Mouse (Mus musculus): ENCODE results near the gene Riiad1. TPM values are rescaled to one million over a fixed set of nuclear protein-coding genes. Genes with fewer than 3 reads are reported as not detected.

Gene Riiad1
- total RNA-seq, 2 experiments from 2014 or later: 1.1 TPM; not detected in 1

DNA sequence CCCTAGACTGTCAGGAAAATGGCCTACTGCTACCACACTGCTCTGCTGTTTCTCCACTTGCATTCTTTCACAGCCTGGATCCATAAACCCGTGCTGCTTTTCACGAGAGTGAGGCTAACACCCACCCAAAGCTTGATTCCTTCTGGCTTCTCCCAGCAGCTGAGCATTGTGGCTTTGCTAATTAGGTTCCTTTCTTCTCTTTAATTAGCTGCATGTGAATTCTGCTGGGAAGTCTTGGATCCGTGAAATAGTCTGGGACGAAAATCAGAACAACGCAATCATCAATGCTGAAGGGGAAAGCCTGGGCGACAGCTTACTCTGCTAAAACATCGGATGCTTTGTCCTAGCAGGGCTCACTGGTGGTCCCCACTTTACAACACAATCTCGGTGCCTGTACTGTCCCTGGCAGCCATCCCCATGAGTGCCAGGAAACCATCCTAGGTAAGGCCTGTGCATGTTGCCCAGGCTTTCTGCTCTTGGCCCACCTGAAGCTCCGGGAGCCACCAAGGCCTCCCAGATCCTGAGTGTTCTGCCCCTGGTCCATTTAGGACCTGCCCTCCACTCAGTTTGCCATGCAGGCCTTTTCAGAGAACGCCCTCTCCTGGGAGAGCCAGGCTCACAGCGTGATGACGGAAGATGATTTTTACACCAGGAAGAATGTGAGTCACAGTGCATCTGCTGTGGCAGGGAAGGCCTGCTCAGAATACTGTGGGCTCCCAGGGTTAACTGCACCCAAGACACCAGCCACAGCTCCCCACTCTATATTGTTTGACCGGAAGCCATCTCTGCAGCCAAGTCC, 14.3 kb downstream of the Riiad1 start:
- no peak for ATAC-seq (replicated peaks; ENCODE audit: poor library complexity)

DNA sequence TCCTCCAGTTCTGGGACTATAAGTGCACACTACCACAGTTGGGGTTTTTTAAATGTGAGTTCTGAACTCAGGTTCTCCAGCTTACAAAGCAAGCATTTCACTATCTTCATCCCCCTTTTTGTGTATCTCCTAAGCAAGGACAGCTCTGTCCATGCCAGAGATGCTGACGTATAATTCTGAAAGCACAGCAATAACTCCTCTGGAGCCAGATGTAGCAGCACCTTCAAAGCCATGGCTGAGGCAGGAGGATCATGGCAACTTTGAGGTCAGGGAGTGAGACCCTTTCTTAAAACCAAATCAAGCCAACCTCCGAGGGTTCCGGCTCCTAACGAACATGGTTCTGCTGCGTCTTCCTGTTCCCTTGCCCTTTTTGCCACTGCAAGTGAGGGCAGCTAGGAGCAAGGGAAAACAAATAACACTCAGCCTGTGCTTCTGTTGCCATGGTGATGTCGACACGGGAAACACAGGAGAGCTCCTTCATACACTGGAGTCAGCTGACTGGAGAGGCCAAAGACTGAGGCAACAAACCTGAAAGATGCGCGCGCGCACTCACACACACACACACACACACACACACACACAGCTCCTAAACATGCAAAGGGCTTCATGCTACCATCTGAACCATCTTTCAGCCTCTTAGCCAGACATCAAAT, 16.1 kb downstream of the Riiad1 start:
- ATAC-seq (replicated peaks; ENCODE audit: poor library complexity): no peak

DNA sequence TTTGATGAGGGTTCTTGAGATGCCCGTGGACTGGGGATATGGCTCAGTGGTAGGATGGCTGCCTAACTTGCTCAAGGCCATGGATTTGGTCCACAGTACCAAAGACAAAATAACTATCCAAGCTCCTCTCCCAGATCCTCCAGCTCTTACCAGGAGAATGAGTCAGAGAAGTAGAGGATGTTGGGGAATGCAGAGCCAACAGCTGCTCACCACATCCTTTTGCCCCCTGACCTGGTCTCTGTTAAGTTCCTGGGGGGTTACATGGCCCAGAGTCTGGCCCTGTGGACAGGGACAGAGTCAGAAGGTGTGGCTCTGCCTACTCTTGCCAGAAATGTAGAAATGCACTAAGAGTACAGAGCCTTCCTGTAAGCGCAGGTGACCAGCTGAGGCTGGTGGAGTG, 20.3 kb downstream of the Riiad1 start:
- no peak for ATAC-seq (replicated peaks; ENCODE audit: poor library complexity)

DNA sequence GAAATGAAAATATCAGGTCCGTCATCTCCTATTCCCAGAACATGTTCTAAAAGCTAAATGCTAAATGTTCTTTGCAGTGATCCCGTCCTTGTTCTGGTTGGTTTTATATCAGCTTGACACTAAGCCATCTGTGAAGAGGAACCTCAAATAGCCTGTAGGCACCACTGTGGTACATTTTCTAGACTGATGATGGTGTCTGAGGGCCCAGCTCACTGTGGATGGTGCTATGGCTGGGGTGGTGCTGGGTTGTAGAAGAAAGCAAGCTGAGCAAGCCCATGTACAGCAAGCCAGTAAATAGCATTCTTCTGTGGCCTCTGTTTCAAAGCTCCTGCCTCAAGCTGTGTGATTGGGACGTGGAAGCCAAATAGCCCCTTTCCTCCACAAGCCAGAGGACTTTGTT, 23.1 kb downstream of the Riiad1 start:
- ATAC-seq (replicated peaks; ENCODE audit: poor library complexity): no peak

DNA sequence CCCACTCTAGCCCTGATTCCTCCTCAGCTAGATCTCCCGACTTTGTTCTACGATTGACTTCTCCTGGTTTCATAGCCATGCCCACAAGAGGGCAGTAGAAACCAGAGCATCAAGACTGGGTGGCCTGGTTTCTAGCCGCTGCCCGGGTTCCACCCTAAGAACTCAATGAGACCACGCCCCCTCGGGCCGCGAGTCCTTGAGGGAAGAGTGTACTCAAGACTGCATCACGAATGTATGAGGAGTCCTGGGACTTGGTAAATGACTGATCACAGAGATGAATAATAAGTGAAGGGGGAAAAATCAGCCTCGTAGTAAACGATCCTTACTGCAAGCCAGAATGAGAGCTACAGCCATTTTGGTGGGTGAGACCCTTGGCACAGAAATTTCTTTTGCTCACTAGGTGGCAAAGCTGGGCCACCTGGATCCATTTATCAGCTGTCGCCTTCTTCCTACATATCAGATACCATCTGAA, 23.6 kb downstream of the Riiad1 start:
- ATAC-seq (replicated peaks; ENCODE audit: poor library complexity): peak; percentile 99

DNA sequence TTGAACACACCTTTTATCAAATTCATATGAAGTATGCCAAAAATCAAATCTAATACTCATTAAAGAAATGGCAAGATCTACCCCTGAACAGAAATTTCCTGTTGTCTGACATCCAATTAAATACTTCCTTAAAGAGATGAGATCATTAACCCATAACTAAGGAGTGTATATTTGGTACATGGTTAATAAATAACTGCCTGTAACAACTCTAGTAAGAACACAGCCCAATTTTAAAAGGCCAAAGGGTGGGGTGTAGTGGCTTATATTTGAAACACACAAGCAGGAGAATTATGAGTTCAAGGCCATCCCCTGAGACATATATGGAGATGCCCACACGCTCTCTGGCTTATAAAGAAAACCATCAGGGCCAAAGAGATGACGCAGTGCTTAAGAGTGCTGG, 30.8 kb downstream of the Riiad1 start:
- ATAC-seq (replicated peaks; ENCODE audit: poor library complexity): no peak

DNA sequence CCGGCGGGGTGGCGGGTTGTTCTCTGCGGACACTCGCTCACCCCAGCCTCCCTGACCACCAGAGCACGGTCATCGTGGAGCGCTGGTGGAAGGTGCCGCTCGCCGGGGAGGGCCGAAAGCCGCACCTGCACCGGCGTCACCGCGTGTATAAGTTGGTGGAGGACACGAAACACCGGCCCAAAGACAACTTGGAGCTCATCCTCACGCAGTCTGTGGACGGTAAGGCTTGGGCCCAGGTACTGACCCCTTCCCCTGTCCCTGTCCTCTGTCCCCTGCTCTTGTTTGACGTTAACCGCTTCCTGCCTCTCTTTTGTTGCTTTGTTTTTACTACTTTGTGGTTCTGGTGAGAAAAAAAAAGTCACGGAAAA, 36.6 kb downstream of the Riiad1 start, which contains the start of gene Oaz3:
Gene Oaz3 (minus strand): TSS at position 319 of the 368 bp plus-strand sequence.
- peak; percentile 17 for ATAC-seq (replicated peaks; ENCODE audit: poor library complexity)

DNA sequence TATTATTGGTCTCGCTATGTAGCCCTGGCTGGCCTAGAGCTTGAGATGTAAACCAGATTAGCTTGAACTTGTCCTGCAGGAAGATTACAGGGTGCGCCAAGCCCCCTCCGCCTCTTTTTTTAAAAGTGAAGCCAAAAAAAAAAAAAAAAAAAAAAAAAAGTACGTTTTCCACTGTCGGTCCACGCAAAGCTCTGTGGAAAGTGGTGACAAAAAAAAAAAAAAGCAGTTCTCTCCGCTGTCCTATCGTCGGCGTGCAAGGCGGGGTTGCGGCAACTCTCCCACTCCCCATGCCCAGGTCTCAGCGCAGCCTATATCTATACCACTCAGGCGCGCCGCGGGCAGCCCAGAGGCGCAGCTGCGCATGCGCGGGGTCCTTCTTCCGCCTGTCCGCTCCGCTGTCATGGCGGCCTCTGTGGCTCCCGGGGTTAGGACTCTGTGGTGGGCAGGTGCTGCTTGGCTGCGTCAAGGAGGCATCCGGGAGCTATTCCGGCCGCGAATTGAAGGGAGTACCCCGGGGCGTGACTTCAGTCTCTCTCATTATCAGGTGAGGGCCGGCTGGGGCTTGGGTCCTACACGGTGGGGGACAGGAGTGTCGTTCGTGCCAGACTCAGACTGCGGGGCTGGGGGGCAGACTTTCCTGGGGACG, 37.1 kb downstream of the Riiad1 start, which contains the start of gene Mrpl9:
Gene Mrpl9 (plus strand): TSS at position 368 of the 646 bp plus-strand sequence.
- peak; percentile 94 for ATAC-seq (replicated peaks; ENCODE audit: poor library complexity)

DNA sequence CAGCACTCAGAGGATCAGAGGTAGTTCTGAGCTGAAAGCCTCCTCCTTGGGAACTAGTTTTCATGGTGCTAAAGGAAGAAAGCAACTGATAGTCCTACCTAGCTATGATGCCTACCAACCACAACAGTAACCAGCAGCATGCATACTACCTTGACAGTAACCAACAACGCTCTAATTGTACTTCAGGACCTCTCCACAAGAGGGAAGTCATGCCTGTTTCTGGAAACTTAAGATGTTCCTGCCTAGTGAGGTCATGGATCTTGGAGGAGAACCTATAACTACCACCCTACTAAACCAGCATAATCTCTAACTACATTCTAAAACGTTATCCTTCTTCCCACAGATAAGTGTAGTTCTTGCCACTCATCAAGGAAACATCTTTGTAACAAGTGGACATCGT, 39.0 kb downstream of the Riiad1 start:
- ATAC-seq (replicated peaks; ENCODE audit: poor library complexity): peak; percentile 70

DNA sequence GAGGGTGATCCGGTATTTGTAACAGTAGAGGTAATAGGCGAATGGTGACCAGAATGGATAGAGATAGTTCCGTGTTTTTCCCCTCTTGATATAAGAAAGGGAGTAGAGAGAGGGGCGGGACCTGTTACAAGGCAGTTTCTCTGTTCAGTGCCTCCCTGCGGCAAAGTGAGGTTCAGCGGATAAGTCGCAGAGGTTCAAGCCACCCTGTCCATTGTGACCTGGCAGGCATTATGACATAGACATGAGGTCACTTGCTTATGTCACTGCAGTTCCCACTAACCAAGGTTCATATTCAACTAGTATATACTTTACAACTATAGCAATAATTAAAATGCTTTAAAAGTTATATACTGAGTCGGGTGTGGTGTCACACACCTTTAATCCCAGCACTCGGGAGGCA, 43.7 kb downstream of the Riiad1 start:
- ATAC-seq (replicated peaks; ENCODE audit: poor library complexity): no peak

DNA sequence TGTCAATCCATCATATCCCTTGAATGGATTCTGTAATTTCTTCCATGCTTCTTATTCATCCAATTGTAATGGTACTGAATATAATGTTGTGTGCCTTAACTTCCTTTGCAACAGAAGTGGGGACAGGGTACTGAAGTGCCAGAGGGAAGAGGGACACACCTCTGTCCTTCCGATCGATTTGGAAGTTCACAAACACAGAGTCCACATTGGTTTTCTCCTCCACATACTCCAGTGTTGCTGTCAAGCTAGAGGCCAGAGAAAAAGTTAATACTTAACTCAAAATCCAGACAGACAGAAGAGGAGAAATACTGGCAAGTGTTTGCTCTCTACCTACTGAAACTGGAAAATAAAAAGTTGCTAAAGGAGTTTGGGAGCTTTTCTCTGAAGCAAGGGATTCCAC, 45.8 kb downstream of the Riiad1 start:
- no peak for ATAC-seq (replicated peaks; ENCODE audit: poor library complexity)

DNA sequence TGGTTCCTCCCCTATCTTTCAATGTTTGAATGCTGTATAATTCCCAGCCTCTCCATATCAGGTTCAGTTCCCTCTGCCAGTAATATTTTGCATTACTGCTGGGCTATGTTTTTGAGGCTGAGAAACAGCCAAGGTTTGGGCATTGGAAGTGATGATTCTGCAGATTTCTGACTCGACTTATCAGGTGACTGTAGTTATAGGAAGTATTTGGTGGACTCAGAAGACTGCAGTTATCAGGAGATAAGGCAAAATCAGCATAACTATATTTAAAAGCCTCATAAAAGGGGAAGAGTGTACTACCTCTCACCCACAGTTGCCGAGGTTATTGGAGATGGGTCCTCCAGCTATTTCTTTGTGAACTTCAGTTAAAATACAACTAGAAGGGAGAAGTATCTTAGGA, 49.2 kb downstream of the Riiad1 start:
- ATAC-seq (replicated peaks; ENCODE audit: poor library complexity): 0 out of 2 replicates have a peak, but pooled peaks have one; percentile 26

Other genes starting within 250 kb of the Riiad1 start
- gene Gm4778, start 216.3 kb downstream of the Riiad1 start, total RNA-seq (2015): not detected in 2 replicates
- not detected in 2 replicates for gene Gm4778, start 216.3 kb downstream of the Riiad1 start, total RNA-seq (2017)
- 5.6 and 6.0 TPM in 2 replicates for gene Them4, start 170.3 kb downstream of the Riiad1 start, total RNA-seq (2015)
- 2.8 and 3.6 TPM in 2 replicates for gene Them4, start 170.3 kb downstream of the Riiad1 start, total RNA-seq (2017)
- gene Them5, start 138.2 kb downstream of the Riiad1 start, total RNA-seq (2015): not detected in 2 replicates
- gene Them5, start 138.2 kb downstream of the Riiad1 start, total RNA-seq (2017): not detected in 2 replicates
- not detected in 2 replicates for gene C2cd4d, start 117.9 kb downstream of the Riiad1 start, total RNA-seq (2015)
- not detected in 2 replicates for gene C2cd4d, start 117.9 kb downstream of the Riiad1 start, total RNA-seq (2017)
- gene Rorc, start 107.5 kb downstream of the Riiad1 start, total RNA-seq (2015): 0.05 and 0.15 TPM in 2 replicates
- gene Rorc, start 107.5 kb downstream of the Riiad1 start, total RNA-seq (2017): 0.44 TPM in 1 of 2 replicates, not detected in the other
- not detected in 2 replicates for gene Lingo4, start 81.8 kb downstream of the Riiad1 start, total RNA-seq (2015)
- not detected in 2 replicates for gene Lingo4, start 81.8 kb downstream of the Riiad1 start, total RNA-seq (2017)
- gene Tdrkh, start 67.1 kb downstream of the Riiad1 start, total RNA-seq (2015): 12.7 and 13.2 TPM in 2 replicates
- 3.9 and 5.5 TPM in 2 replicates for gene Tdrkh, start 67.1 kb downstream of the Riiad1 start, total RNA-seq (2017)
- gene Mrpl9, start 37.0 kb downstream of the Riiad1 start, total RNA-seq (2015): 46.9 and 53.0 TPM in 2 replicates
- 53.3 and 54.6 TPM in 2 replicates for gene Mrpl9, start 37.0 kb downstream of the Riiad1 start, total RNA-seq (2017)
- gene Oaz3, start 36.4 kb downstream of the Riiad1 start, total RNA-seq (2015): 0.46 TPM in 1 of 2 replicates, not detected in the other
- gene Oaz3, start 36.4 kb downstream of the Riiad1 start, total RNA-seq (2017): not detected in 2 replicates
- not detected in 2 replicates for gene Celf3, start 2.0 kb downstream of the Riiad1 start, total RNA-seq (2015)
- 0.08 TPM in 1 of 2 replicates, not detected in the other for gene Celf3, start 2.0 kb downstream of the Riiad1 start, total RNA-seq (2017)
- gene Snx27, start 102.4 kb upstream of the Riiad1 start, total RNA-seq (2015): 21.9 and 22.5 TPM in 2 replicates
- gene Snx27, start 102.4 kb upstream of the Riiad1 start, total RNA-seq (2017): 23.2 and 36.4 TPM in 2 replicates
- not detected in 2 replicates for gene Gm10972, start 162.8 kb upstream of the Riiad1 start, total RNA-seq (2015)
- not detected in 2 replicates for gene Gm10972, start 162.8 kb upstream of the Riiad1 start, total RNA-seq (2017)
- gene Tuft1, start 178.5 kb upstream of the Riiad1 start, total RNA-seq (2015): 3.5 TPM in 2 replicates
- 4.2 and 5.2 TPM in 2 replicates for gene Tuft1, start 178.5 kb upstream of the Riiad1 start, total RNA-seq (2017)
- gene Selenbp2, start 213.2 kb upstream of the Riiad1 start, total RNA-seq (2015): not detected in 2 replicates
- 0.14 TPM in 1 of 2 replicates, not detected in the other for gene Selenbp2, start 213.2 kb upstream of the Riiad1 start, total RNA-seq (2017)